Mouse (Mus musculus) hindbrain, embryonic 13.5 days (tissue): ENCODE data around the gene Pfdn6. TPM values are rescaled to one million over a fixed set of nuclear protein-coding genes. Genes with fewer than 3 reads are reported as not detected.
"Not testable (repeated sequence)": the region's sequence is repeated elsewhere in the genome, so short reads cannot be mapped to it uniquely, and the experiment has no call there.

ENCODE experiments used
- ATAC-seq: fragments of 200-750 bp; cut with Nextera tagmentation; 2 replicates; pipeline ENCODE4 v1.8.0; 2017; ENCODE audit warnings: moderate TSS enrichment; ENCODE audit not compliant: low FRiP score
- H3K27ac ChIP-seq: fragments of 300-500 bp; sonication (generic); 2 replicates; pipeline ENCODE4 v1.5.1; 2015; ENCODE audit warnings: inconsistent platforms, mild to moderate bottlenecking, moderate library complexity
- H3K27me3 ChIP-seq: fragments of 300-500 bp; sonication (generic); 2 replicates; pipeline ENCODE4 v1.6.1; 2015; ENCODE audit warnings: mild to moderate bottlenecking, inconsistent platforms
- H3K36me3 ChIP-seq: fragments of 300-500 bp; sonication (generic); 2 replicates; pipeline ENCODE4 v1.6.1; 2015; ENCODE audit warnings: mild to moderate bottlenecking, inconsistent platforms
- H3K4me1 ChIP-seq: fragments of 300-500 bp; sonication (generic); replicated peaks from 2 replicates; pipeline ENCODE4 v1.6.1; 2015; ENCODE audit warnings: inconsistent platforms
- H3K4me2 ChIP-seq: fragments of 300-500 bp; sonication (generic); 2 replicates; pipeline ENCODE4 v1.6.1; 2015; ENCODE audit warnings: inconsistent platforms, mild to moderate bottlenecking, moderate library complexity
- H3K4me3 ChIP-seq: fragments of 300-500 bp; sonication (generic); 2 replicates; pipeline ENCODE4 v1.5.1; 2015; ENCODE audit warnings: mild to moderate bottlenecking, inconsistent platforms
- H3K9ac ChIP-seq: fragments of 300-500 bp; sonication (generic); 2 replicates; pipeline ENCODE4 v1.6.1; 2015; ENCODE audit warnings: mild to moderate bottlenecking, inconsistent platforms
- H3K9me3 ChIP-seq: fragments of 300-500 bp; sonication (generic); 2 replicates; pipeline ENCODE4 v1.6.1; 2016; ENCODE audit warnings: inconsistent platforms
- WGBS: fragments of 180-500 bp; shearing (Covaris S2); methylation state at CpG from one replicate; pipeline ENCODE4 v1.1.7; 2015; 5-methylcytosine and 5-hydroxymethylcytosine counted together
- polyA plus RNA-seq: library from polyadenylated mRNA; unstranded; fragments of >200 nt; fragmentation: Nextera tagmentation; extraction: Ambion mirVana; gene quantifications from 2 replicates; pipeline ENCODE4 v1.2.1, GENCODE M21; 2015

The Pfdn6 gene
- polyA plus RNA-seq, 1 experiment from 2014 or later, result 186 TPM

DNA sequence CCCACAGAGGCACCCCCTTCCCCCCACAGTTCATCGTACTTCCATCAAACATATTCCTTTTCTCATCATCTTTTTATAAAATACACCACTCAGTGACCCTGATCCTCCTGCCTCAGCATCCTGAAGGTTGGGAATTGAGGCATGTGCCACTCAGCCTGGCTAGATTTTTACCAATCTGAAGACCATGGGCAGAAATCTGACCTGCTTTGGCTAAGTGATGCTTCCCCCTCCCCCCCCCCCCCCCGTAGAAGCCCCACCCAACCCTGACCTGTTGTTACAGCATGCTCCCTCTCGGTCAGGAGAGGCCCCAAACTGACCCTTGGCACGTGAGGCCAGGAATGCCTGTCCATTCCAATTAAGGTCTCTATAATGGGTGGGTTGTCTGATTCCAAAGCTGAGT is 35.3 kb downstream of the Pfdn6 start, which contains the start of gene Platr17:
Platr17 (plus strand) TSS at position 301 of the 400 bp plus-strand sequence.
- H3K9me3 ChIP-seq, H3K36me3 ChIP-seq, H3K4me3 ChIP-seq, H3K27me3 ChIP-seq, H3K4me2 ChIP-seq, H3K27ac ChIP-seq, H3K9ac ChIP-seq, ATAC-seq: not testable (repeated sequence)
- H3K4me1 ChIP-seq, result peaks cover 11% of the 10 kb centered on the region
- WGBS, result 15% methylated on average over 4 of the region's 4 CpGs

DNA sequence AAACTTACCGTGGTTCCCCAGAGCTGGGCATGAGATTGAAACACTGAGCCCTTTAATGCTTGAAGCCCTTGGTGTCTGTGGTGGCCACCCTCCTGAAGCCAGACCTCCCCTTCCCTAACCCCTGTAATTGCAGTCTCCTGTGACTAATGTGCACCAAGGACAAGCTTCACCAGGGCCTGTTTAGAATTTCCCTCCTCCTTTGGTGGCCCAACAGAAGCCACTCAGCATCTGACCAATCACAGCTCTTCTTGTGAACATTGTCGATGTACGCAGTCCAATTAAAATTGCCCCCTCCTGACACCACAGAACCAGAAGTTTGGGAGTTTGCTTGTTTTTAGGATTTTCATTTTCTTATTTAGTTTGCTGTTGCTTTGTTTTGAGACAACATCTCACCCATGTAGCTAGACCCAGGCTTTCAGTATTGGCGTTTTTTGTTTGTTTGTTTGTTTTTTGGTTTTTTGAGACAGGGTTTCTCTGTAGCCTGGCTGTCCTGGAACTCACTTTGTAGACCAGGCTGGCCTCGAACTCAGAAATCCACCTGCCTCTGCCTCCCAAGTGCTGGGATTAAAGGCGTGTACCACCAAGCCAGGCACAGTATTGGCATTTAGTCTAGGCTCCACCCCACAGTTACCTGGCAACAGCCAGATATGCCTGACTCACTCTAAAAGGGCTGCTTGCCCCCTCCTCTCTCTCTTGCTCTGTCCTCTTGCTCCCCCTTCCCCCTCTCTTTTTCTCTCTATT is 36.1 kb downstream of the Pfdn6 start:
- not testable (repeated sequence) for H3K36me3 ChIP-seq

DNA sequence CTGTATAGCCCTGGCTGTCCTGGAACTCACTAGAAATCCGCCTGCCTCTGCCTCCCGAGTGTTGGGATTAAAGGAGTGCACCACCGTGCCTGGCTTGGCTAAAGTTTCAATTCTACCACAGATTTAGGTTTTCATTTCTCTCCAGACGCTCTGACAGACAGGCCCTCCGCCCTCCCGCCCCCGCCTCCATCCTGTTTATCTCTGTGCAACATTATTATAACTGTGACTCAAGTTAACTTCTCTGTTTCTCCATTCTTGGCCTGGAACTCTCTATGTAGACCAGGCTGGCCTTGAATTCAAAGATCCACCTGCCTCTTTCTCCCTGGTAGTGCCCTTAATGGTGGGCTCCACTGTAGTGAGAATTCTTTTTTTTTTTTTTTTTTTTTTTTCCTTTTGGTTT is 37.7 kb downstream of the Pfdn6 start:
- Histone ChIP-seq H3K4me2 (no peak overlapping the region), H3K27me3 (no peaks in the 10 kb centered on the region), H3K4me1 (no peaks in the 10 kb centered on the region), H3K4me3 (no peak overlapping the region), H3K27ac (no peak overlapping the region), H3K36me3 (no peaks in the 10 kb centered on the region), H3K9me3 (no peaks in the 10 kb centered on the region), H3K9ac (no peak overlapping the region)
- WGBS, result 87% methylated on average over 7 of the region's 7 CpGs
- no peak for ATAC-seq

More for the DNA sequence above, 36.1 kb downstream of the Pfdn6 start:
- H3K4me1 ChIP-seq, H3K9me3 ChIP-seq, H3K4me3 ChIP-seq, H3K9ac ChIP-seq, H3K27me3 ChIP-seq, H3K4me2 ChIP-seq, ATAC-seq, H3K27ac ChIP-seq: not testable (repeated sequence)
- 76% methylated on average over 6 of the region's 6 CpGs for WGBS

DNA sequence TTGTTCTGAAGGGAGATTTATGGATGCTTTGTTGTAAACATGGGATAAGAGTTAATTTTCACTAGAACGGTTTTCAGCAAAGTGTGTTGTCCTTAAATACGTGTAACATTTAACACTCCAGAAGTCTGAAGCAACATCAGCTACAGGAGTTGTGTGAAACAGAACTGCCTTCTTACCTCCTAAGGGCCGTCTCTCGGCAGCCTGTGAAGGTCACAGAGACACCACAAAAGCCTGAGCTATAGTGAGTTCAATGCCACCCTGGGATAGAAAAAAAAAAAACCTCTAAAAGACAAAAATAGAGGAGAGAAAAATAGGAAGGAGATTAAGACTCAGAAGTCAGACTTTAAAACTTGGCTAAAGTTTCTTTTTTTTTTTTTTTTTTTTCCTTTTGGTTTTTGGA is 38.1 kb downstream of the Pfdn6 start:
- Histone ChIP-seq H3K36me3 (no peaks in the 10 kb centered on the region), H3K27me3 (no peaks in the 10 kb centered on the region), H3K9me3 (no peaks in the 10 kb centered on the region), H3K27ac (no peak overlapping the region), H3K9ac (no peak overlapping the region), H3K4me1 (no peaks in the 10 kb centered on the region), H3K4me3 (no peak overlapping the region), H3K4me2 (no peak overlapping the region)
- 75% methylated on average over 4 of the region's 4 CpGs for whole genome bisulfite sequencing
- no peak for ATAC-seq

DNA sequence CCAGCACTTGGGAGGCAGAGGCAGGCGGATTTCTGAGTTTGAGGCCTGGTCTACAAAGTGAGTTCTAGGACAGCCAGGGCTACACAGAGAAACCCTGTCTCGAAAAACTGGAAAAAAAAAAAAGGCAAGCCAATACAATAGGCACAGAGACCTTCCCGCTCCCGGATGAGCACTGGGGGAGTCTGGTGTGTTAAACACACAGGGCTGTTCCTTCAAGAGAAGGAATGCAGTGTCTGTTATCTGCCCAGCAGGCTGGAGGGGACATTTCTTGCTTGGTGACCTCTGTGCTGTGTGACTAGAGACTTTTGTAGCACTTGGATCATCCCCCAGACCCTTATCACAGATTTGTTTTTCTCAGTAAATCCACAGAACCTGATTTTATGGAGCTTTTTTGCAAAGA is 38.5 kb downstream of the Pfdn6 start:
- Histone ChIP-seq H3K27me3 (no peaks in the 10 kb centered on the region), H3K4me3 (no peak overlapping the region), H3K4me1 (no peaks in the 10 kb centered on the region), H3K36me3 (no peaks in the 10 kb centered on the region), H3K4me2 (no peak overlapping the region), H3K9ac (no peak overlapping the region), H3K27ac (no peak overlapping the region), H3K9me3 (no peaks in the 10 kb centered on the region)
- no peak for ATAC-seq
- WGBS, result 68% methylated on average over 4 of the region's 4 CpGs

DNA sequence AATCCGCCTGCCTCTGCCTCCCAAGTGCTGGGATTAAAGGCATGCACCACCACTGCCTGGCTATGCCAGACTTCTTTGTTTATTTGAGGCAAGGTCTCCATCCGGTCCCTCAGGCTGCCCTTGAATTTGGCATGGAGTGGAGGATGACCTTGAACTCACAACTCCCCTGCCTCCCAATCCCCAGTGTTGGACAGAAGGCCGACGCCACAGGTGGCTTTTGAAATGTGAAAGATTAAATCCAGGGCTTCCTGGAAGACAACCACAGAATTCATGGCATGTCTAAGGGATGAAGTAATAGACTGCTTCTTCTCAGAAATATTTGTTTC is 39.2 kb downstream of the Pfdn6 start:
- 82% methylated on average over 4 of the region's 4 CpGs for WGBS
- Histone ChIP-seq H3K4me3 (no peak overlapping the region), H3K27me3 (no peaks in the 10 kb centered on the region), H3K36me3 (no peaks in the 10 kb centered on the region), H3K4me2 (no peak overlapping the region), H3K27ac (no peak overlapping the region), H3K9me3 (no peaks in the 10 kb centered on the region), H3K4me1 (no peaks in the 10 kb centered on the region), H3K9ac (no peak overlapping the region)
- no peak for ATAC-seq

DNA sequence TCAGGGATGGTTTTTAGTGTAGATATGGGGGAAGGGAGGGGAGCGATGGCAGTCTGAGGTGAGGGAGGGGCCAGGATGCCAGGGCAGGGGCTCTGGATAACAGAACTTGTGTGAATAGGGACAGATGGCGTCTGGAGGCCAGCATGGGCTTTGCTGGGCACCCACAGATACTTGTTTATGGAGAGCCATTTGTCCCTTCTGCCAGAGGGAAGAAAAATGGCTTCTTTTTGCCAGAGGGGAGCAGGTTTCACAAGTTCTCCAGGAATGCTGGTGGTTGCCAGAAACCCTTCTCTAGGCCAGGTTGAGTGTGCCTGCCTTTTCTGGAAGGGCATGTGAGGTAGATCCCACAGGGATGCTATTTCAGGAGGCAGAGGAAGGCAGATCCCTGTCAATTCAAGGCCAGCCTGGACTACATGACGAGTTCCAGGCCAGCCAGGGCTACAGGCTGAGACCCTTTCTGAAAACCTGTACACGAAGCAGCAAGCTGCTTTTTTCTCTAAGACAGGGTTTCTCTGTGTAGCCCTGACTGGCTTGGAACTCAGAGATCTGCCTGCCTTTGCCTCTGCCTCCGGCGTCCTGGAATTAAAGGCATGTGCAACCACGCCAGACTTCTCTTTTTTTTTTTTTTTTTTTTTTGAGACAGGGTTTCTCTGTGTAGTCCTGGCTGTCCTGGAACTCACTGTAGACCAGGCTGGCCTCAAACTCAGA is 39.7 kb downstream of the Pfdn6 start:
- Histone ChIP-seq H3K9ac (no peak overlapping the region), H3K9me3 (no peaks in the 10 kb centered on the region), H3K4me3 (no peak overlapping the region), H3K36me3 (no peaks in the 10 kb centered on the region), H3K4me2 (no peak overlapping the region), H3K4me1 (no peaks in the 10 kb centered on the region), H3K27me3 (no peaks in the 10 kb centered on the region), H3K27ac (no peak overlapping the region)
- ATAC-seq, result no peak
- 73% methylated on average over 7 of the region's 7 CpGs for WGBS

DNA sequence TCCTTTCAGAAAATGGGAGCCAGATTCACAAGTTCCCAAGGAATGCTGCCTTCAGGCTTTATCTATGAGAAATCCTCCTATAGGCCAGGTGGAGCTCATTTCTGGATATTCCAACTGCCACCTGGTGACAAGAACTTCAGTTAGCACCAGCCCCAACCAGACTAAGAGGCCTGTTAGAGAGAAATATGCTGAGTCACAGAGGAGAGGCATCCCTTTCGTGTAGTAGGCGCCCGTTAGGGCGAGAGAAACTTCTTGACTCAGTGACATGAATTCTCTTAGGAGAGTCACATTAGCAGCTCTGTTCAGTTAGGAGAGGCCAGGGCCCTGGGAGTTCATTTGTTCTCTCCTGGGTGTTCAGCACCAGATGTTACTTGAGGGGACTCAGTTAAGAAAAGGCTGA is 40.5 kb downstream of the Pfdn6 start:
- 85% methylated on average over 4 of the region's 4 CpGs for WGBS
- Histone ChIP-seq H3K36me3 (no peaks in the 10 kb centered on the region), H3K4me3 (no peak overlapping the region), H3K9ac (no peak overlapping the region), H3K27me3 (0 out of 2 replicates have a peak, but pooled peaks cover 2% of the 10 kb centered on the region), H3K27ac (no peak overlapping the region), H3K9me3 (no peaks in the 10 kb centered on the region), H3K4me1 (no peaks in the 10 kb centered on the region), H3K4me2 (no peak overlapping the region)
- ATAC-seq, result no peak

DNA sequence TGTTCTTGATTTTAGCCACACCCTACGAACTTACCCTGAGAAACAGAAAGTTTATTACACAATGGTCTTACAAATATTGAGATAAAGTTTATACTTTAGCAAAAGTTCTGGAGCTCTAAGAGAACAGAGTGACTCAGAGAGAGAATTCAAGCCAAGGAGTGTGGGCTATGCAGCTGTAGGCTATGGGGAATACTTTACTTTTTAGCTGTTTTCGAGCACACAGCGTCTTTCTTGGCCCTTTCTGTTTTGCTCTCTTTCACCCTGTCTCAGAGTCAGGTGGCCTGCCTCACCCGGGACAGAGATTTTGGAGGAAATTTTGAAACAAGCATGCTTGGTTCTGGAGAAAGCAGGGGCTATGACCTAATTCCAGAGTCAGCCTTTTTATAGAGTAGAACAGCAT is 42.0 kb downstream of the Pfdn6 start:
- not testable (repeated sequence) for ATAC-seq, H3K27ac ChIP-seq
- 86% methylated on average over 4 of the region's 4 CpGs for WGBS

DNA sequence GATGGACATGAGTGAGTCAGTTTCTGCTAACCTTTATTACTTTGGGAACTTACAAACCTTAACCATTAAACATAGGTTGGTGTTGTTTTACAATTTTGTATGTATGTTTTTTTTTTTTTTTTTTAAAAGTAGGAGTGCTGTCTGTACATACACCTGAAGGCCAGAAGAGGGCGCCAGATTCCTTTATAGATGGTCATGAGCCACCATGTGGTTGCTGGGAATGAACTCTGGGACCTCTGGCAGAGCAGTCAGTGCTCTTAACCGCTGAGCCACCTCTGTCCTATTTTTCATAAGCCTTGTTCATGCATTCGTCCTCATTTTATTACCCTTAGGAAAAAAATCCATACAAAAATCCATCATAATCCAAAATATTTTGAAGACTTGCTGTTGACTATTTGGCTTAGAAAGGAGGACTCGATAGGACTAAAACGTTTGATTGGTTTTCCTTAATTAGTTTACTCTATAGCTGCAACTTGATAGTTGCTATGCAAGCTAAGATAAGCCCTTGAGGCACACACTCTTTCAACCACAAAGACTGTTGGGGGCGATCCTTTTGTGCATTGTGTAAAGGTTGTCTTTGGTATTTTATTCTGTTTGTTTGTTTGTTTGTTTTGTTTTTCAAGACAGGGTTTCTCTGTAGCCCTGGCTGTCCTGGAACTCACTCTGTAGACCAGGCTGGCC is 42.9 kb downstream of the Pfdn6 start:
- no peak for ATAC-seq
- H3K36me3 ChIP-seq, result no peaks in the 10 kb centered on the region
- H3K9me3 ChIP-seq, result no peaks in the 10 kb centered on the region
- H3K4me2 ChIP-seq, result no peak overlapping the region
- H3K27ac ChIP-seq, result no peak overlapping the region
- 0 out of 2 replicates have a peak, but pooled peaks cover 2% of the 10 kb centered on the region for H3K27me3 ChIP-seq
- H3K4me3 ChIP-seq, result no peak overlapping the region
- no peak overlapping the region for H3K9ac ChIP-seq
- H3K4me1 ChIP-seq, result no peaks in the 10 kb centered on the region
- WGBS, result 47% methylated on average over 6 of the region's 6 CpGs

More for the DNA sequence above, 42.0 kb downstream of the Pfdn6 start:
- not testable (repeated sequence) for H3K27me3 ChIP-seq, H3K4me3 ChIP-seq, H3K36me3 ChIP-seq, H3K9me3 ChIP-seq, H3K9ac ChIP-seq, H3K4me2 ChIP-seq, H3K4me1 ChIP-seq

DNA sequence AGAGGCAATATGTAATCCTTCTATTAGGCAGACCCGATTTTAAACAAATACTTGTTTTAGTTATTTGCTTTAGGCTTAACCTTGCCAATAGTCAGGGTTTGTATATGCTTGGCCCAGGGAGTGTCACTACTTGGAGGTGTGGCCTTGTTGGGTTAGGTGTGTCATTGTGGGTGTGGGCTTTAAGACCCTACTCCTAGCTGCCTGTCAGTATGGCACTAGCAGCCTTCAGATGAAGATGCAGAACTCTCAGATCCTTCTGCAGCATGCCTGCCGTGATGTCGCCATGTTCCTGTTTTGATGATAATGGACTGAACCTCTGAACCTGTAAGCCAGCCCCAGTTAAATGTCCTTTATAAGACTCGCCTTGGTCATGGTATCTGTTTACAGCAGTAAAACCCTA is 47.1 kb downstream of the Pfdn6 start:
- not testable (repeated sequence) for H3K9ac ChIP-seq, H3K36me3 ChIP-seq, H3K27me3 ChIP-seq, ATAC-seq, H3K9me3 ChIP-seq, H3K4me2 ChIP-seq, H3K4me3 ChIP-seq, H3K27ac ChIP-seq
- peaks cover 14% of the 10 kb centered on the region for H3K4me1 ChIP-seq
- WGBS, result 82% methylated on average over 4 of the region's 4 CpGs

DNA sequence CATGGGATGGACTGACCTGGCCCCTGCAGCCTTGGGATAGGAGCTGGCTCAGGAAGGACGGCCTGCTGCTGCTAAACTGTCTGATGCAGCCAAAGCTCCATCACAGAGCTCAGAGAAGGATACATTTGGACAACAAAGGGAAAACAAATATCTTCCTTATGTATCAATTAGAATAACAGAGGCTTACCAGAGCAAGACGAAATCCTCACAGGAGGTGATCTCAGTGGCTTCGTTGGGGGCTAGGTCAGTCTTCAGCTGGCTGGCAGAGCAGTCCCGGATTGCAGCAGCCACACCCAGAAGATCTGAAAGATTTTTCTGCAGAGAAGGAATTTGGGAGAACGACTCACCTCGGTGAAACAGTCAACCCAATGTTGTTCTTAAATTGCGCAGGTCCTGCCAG is 47.7 kb downstream of the Pfdn6 start:
- ATAC-seq, result no peak
- H3K4me2 ChIP-seq, result no peak overlapping the region
- 0 out of 2 replicates have a peak, but pooled peaks cover 2% of the 10 kb centered on the region for H3K27me3 ChIP-seq
- H3K9ac ChIP-seq, result no peak overlapping the region
- 19% methylated on average over 7 of the region's 7 CpGs for WGBS
- no peaks in the 10 kb centered on the region for H3K36me3 ChIP-seq
- H3K4me1 ChIP-seq, result peaks cover 14% of the 10 kb centered on the region
- no peaks in the 10 kb centered on the region for H3K9me3 ChIP-seq
- no peak overlapping the region for H3K4me3 ChIP-seq
- no peak overlapping the region for H3K27ac ChIP-seq
